Mouse (Mus musculus) lung, embryonic 14.5 days (tissue): ENCODE data around the gene Slc35b4. TPM values are rescaled to one million over a fixed set of nuclear protein-coding genes. Genes with fewer than 3 reads are reported as not detected.
A peak's percentile ranks its signal among the peaks of the same experiment; 100 is the strongest.

Experiments
- ATAC-seq: fragments of 200-750 bp; cut with Nextera tagmentation; 2 replicates; pipeline ENCODE4 v1.8.0; 2017; ENCODE audit warnings: mild to moderate bottlenecking, moderate TSS enrichment, moderate library complexity; ENCODE audit not compliant: insufficient read depth
- DNase-seq: peaks from one replicate; pipeline ENCODE4 v3.0.0-alpha.2; 2015
- H3K27ac ChIP-seq: fragments of 300-500 bp; sonication (generic); 2 replicates; pipeline ENCODE4 v1.5.1; 2014; ENCODE audit warnings: low read depth, mild to moderate bottlenecking, moderate library complexity
- H3K27me3 ChIP-seq: fragments of 300-500 bp; sonication (generic); 2 replicates; pipeline ENCODE4 v1.6.1; 2014; ENCODE audit warnings: low read length, control low read depth; ENCODE audit not compliant: insufficient read depth
- H3K36me3 ChIP-seq: fragments of 300-500 bp; sonication (generic); 2 replicates; pipeline ENCODE4 v1.6.1; 2014; ENCODE audit warnings: control low read depth; ENCODE audit not compliant: insufficient read depth
- H3K4me1 ChIP-seq: fragments of 300-500 bp; sonication (generic); 2 replicates; pipeline ENCODE4 v1.6.1; 2014; ENCODE audit warnings: antibody characterized with exemption, control low read depth; ENCODE audit not compliant: insufficient read depth
- H3K4me2 ChIP-seq: fragments of 300-500 bp; sonication (generic); 2 replicates; pipeline ENCODE4 v1.6.1; 2014; ENCODE audit warnings: mild to moderate bottlenecking
- H3K4me3 ChIP-seq: fragments of 300-500 bp; sonication (generic); 2 replicates; pipeline ENCODE4 v1.5.1; 2014; ENCODE audit warnings: low read depth, low read length
- H3K9ac ChIP-seq: fragments of 300-500 bp; sonication (generic); 2 replicates; pipeline ENCODE4 v1.6.1; 2014
- H3K9me3 ChIP-seq: fragments of 300-500 bp; sonication (generic); 2 replicates; pipeline ENCODE4 v1.6.1; 2016; ENCODE audit warnings: low read depth, low read length, control low read depth
- CTCF ChIP-seq: IDR thresholded peaks from 2 replicates; pipeline ENCODE4 v1.5.1; 2016; ENCODE audit warnings: antibody characterized with exemption, low read depth
- WGBS: fragments of 180-500 bp; shearing (Covaris S2); extraction: QIAGEN DNeasy Blood & Tissue Kit; methylation state at CpG from one replicate; pipeline ENCODE4 v1.1.7; 2014; 5-methylcytosine and 5-hydroxymethylcytosine counted together
- polyA plus RNA-seq: library from polyadenylated mRNA; unstranded; fragments of >200 nt; fragmentation: Nextera tagmentation; extraction: Ambion mirVana; gene quantifications from 2 replicates; pipeline ENCODE4 v1.2.1, GENCODE M21; 2014

Gene Slc35b4
- polyA plus RNA-seq, 1 experiment from 2014 or later: 71.2 TPM

- H3K27ac ChIP-seq: no peak overlapping the region
- WGBS: 55% methylated on average over 2 of the region's 2 CpGs
- ATAC-seq (no peak), DNase-seq (no peak)
- no peaks in the 10 kb centered on the region for H3K4me1 ChIP-seq
- TF ChIP-seq CTCF: no peak
- no peaks in the 10 kb centered on the region for H3K27me3 ChIP-seq
- H3K36me3 ChIP-seq: no peaks in the 10 kb centered on the region
- H3K4me2 ChIP-seq: no peak overlapping the region
- H3K4me3 ChIP-seq: no peak overlapping the region
- no peak overlapping the region for H3K9ac ChIP-seq
- no peaks in the 10 kb centered on the region for H3K9me3 ChIP-seq
Observed at GRCm38 (mm10) chr6:34124401-34124800, 52.5 kb downstream of the Slc35b4 start.

GRCm38 (mm10) chr6:34116838-34117478, 60.0 kb downstream of the Slc35b4 start:
- ATAC-seq (no peak), DNase-seq (no peak)
- 84% methylated on average over 7 of the region's 7 CpGs for WGBS
- no peak for TF ChIP-seq CTCF
- H3K36me3 ChIP-seq: no peaks in the 10 kb centered on the region
- H3K27ac ChIP-seq: no peak overlapping the region
- no peaks in the 10 kb centered on the region for H3K4me1 ChIP-seq
- H3K27me3 ChIP-seq: no peaks in the 10 kb centered on the region
- H3K4me2 ChIP-seq: no peak overlapping the region
- H3K4me3 ChIP-seq: no peak overlapping the region
- no peak overlapping the region for H3K9ac ChIP-seq
- H3K9me3 ChIP-seq: no peaks in the 10 kb centered on the region

GRCm38 (mm10) chr6:34111406-34111805, 65.5 kb downstream of the Slc35b4 start:
- ATAC-seq (no peak), DNase-seq (peak; percentile 30)
- Histone ChIP-seq H3K9ac (no peak overlapping the region), H3K27me3 (no peaks in the 10 kb centered on the region), H3K36me3 (no peaks in the 10 kb centered on the region), H3K27ac (no peak overlapping the region), H3K4me1 (no peaks in the 10 kb centered on the region), H3K9me3 (no peaks in the 10 kb centered on the region), H3K4me3 (no peak overlapping the region), H3K4me2 (no peak overlapping the region)
- TF ChIP-seq CTCF: no peak
- 47% methylated on average over 6 of the region's 6 CpGs for WGBS

- WGBS: 82% methylated on average over 10 of the region's 10 CpGs
- no peak for DNase-seq
- Histone ChIP-seq H3K27ac (no peak overlapping the region), H3K9me3 (no peaks in the 10 kb centered on the region), H3K4me3 (no peak overlapping the region), H3K4me1 (no peaks in the 10 kb centered on the region), H3K27me3 (no peaks in the 10 kb centered on the region), H3K4me2 (no peak overlapping the region), H3K9ac (no peak overlapping the region), H3K36me3 (no peaks in the 10 kb centered on the region)
- ATAC-seq: no peak
- TF ChIP-seq CTCF: no peak
Observed at GRCm38 (mm10) chr6:34110571-34110970, 66.3 kb downstream of the Slc35b4 start.

Other genes with a start within 250 kb of the Slc35b4 start
- gene Lrguk, start 147.7 kb downstream of the Slc35b4 start, polyA plus RNA-seq: 3.5 and 3.6 TPM in 2 replicates
- 165 and 170 TPM in 2 replicates for gene Akr1b3, start 140.4 kb upstream of the Slc35b4 start, polyA plus RNA-seq
- gene Akr1b8, start 177.0 kb upstream of the Slc35b4 start, polyA plus RNA-seq: 12.4 and 14.0 TPM in 2 replicates
- 22.3 and 26.8 TPM in 2 replicates for gene Akr1b10, start 207.1 kb upstream of the Slc35b4 start, polyA plus RNA-seq
- 0.15 TPM in 1 of 2 replicates, not detected in the other for gene Akr1b7, start 235.2 kb upstream of the Slc35b4 start, polyA plus RNA-seq